Mouse (Mus musculus): ENCODE results near the gene Tmem59.

DNA sequence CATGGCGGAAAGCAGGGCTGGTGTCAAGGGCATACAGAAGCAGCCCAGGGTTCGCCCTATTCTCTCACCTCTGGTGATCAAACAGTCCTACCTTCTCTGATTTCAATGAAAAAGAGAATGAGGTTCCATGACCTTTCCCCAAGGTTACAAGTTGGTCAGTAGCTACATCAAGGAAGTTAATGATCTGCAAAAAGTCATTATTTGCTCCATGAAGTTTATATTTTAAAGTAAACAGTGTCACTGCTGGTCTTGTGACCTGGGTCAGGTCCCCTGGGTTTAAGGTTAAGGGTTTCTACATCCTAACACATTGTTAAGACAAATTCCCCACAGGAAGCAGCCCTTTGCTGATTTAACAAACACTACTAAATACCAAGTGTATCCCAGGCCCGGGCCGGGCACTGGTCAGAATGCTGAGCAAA, 21.2 kb upstream of the Tmem59 start:
- no peak for TF ChIP-seq POLR2A (IDR thresholded peaks at IDR 0.05; ENCODE audit: low read depth, low read length)
- TF ChIP-seq CTCF (IDR thresholded peaks at IDR 0.05; ENCODE audit: borderline replicate concordance, insufficient read depth, low read length), result no peak

All from embryonic fibroblast, embryonic 13.5 days (primary cell).